Mouse (Mus musculus): ENCODE measurements around the gene Pkmyt1.

The Pkmyt1 gene

GRCm38 (mm10) chr17:23721886-23722285 lies 4.2 kb upstream of the Pkmyt1 start:
- no peak for DNase-seq (ENCODE audit: low read depth)

- no peak for DNase-seq (ENCODE audit: low read depth)
Observed at GRCm38 (mm10) chr17:23722376-23723125, 3.6 kb upstream of the Pkmyt1 start, which contains the start of gene 1520401A03Rik. TSS of gene 1520401A03Rik (minus strand) at chr17:23722783.

DNA sequence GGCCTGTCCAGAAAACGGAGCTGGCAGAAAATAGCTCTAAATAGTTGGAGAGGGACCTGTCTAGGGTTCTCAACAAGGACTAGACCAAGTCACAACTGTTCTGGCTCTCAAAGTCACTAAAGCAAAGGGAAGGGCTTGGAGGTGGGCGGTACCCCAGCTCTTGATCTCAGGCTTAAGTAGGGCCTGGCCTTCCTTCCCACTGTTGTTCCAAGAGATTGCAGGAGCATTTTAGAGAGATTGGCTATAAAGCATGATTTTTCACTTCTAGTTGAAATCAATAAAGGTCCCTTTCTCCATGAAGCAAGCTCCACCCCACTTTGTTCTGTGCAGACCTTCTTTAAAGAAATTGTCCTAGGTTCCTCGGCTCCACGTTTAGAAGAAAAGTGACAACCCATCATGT lies 659 bp upstream of the Pkmyt1 start:
- DNase-seq (ENCODE audit: low read depth), result peak; percentile 70

- peak; percentile 95 for DNase-seq (ENCODE audit: low read depth)
Observed at GRCm38 (mm10) chr17:23726758-23727142, 614 bp downstream of the Pkmyt1 start.

GRCm38 (mm10) chr17:23730441-23730840 lies 4.3 kb downstream of the Pkmyt1 start:
- DNase-seq (ENCODE audit: low read depth), result no peak

DNA sequence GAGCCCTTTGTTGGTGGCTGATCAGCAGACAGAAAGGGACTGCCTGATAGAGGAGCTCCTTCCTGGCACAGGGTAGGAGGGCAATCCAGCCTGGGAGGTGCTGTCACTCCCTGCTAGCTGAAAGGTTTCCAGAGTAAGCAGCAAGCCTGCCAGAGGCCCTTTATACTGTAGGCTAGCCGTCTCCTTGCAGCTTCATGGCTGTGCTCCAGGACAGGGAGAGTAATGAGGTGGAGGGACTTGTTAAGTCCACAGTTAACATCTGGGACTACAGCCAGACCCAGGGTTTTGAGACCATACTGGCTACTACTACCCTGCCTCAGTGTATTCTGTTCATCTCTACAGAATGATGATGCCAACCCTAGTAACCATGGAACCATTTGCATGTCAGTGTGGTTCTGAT lies 8.2 kb downstream of the Pkmyt1 start:
- no peak for DNase-seq (ENCODE audit: low read depth)

DNA sequence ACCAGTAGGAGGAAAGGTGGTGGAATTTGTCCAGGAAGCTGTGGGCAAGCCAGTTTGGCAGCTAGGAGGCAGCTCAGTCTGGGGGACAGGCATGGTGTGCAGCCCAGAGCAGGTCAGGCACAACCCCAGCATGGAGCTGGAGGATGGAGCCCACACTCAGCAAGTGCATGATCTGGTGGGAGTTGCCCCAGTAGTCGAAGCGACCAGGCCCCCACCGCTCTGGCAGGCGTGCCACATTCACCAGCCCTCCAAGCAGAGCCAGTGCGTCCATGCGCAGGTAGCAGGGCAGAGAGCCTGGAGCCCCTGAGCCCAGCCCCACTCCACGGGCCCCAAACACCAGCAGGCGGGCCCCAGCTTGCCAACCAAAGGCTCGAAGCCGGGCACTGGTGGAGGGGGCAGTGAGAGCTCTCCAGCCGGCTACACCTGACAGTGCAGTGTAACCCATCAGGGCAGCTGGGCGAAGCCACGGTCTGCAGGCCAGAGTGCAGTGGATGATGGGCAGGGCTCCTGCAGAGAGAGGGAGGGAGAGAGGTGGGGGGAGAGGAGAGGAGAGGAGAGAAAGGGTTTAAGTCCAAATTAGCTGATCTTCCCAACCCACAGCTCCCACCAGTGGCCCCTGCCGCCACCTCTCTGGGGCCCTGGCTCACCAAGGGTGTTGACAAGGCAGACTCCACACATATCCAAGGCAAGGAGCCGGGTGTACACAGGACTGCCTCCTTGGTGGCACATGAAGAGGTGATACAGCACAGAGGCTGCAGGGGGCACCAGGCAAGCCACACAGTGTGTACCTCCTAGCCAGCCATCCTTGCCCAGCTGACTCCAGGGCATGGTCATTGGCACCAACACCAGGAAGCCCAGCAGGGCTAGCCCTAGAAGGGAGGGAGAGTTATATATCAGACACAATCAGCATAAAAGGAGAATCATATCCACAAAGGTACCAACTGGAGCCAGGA lies 11.6 kb downstream of the Pkmyt1 start:
- peak; percentile 40 for DNase-seq (ENCODE audit: low read depth)

- no peak for DNase-seq (ENCODE audit: low read depth)
Observed at GRCm38 (mm10) chr17:23738836-23739201, 12.7 kb downstream of the Pkmyt1 start.

GRCm38 (mm10) chr17:23739202-23740135 lies 13.3 kb downstream of the Pkmyt1 start:
- DNase-seq (ENCODE audit: low read depth), result no peak

DNA sequence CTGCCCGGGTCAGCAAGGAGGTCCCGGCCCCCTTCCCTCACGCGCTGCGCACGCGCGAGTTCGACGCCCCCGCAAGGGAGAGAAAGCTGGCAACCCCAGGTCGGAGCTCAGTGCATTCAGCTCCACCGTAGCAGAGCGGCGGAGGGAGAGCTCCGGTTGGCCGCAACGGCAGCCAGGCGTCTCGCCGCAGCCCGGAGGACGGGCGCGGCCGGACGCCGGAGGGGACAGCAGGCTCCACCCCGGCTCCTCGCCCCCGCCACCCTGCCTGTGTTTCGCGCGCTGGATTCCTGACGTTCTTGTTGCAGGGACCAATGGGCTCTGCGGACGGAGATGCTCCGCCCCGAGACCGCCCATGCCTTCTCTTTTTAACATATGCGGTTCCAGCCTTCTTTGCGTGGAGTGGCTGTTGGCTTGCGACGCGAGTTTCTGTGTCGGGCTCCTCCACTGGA lies 14.0 kb downstream of the Pkmyt1 start:
- DNase-seq (ENCODE audit: low read depth), result peak; percentile 86

GRCm38 (mm10) chr17:23740598-23741021 lies 14.5 kb downstream of the Pkmyt1 start, which contains the start of gene Paqr4:
TSS of gene Paqr4 (minus strand) at chr17:23740867.
- DNase-seq (ENCODE audit: low read depth), result no peak

DNA sequence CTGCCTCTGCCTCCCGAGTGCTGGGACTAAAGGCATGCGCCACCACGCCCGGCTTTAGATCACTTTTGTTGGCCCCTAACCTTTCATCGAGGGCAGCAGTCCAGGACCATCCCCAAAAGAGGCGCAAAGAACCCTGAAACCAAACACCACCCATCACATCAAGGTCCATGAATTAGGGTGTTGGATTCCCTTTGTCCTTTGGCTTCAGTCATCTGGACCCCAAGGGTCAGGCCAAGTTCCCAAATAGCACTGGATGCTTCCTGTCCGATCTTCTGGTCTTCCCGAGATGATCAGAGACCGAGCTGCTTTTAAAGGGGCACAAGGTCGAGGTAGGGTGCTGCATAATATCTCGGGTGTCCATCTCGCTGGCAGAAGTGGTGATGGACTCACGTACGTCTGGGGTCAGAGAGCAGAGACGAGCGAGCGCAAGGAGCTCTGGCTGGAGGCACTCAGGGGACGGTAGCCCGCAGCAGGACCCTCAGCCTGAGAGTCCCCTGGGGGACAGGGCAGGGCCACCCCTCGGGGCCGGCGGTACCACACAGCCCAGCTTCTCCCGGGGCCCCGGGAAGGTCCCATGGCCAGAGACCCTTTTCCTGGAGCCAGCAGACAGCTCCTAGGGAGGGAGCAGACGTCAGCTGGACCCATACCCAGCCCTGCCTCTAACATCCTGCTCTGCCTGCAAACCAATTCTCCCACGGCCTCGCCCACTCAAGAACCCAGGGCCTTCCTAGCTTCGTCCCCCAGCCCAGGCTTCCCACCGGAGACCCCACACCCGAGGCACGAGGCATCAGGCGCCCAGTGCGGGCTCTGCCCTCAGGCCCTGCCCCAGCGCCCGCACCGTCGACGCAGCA lies 15.4 kb downstream of the Pkmyt1 start:
- DNase-seq (ENCODE audit: low read depth), result no peak

- DNase-seq (ENCODE audit: low read depth), result no peak
Observed at GRCm38 (mm10) chr17:23742210-23742793, 16.2 kb downstream of the Pkmyt1 start.

DNA sequence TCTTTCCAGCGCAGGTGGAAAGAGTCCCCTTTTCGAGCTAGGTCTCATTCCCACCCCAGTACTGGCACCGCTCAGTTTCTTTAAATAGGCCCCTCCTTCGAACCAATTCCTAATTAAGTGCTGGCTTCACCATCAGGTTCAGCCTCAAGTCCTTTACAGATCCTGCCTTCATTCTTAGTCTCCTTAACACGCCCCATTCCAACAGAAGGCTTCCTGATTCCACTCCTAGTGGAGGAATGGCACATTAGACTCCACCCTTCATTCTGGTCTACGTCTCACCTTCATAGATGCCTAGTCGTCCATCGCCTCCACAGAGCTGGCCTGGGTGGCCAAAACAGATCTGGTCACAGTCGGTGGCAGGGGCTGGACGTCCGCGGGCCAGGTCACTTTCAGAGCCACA lies 16.8 kb downstream of the Pkmyt1 start:
- DNase-seq (ENCODE audit: low read depth), result no peak

GRCm38 (mm10) chr17:23744076-23744475 lies 17.9 kb downstream of the Pkmyt1 start:
- DNase-seq (ENCODE audit: low read depth), result no peak

DNA sequence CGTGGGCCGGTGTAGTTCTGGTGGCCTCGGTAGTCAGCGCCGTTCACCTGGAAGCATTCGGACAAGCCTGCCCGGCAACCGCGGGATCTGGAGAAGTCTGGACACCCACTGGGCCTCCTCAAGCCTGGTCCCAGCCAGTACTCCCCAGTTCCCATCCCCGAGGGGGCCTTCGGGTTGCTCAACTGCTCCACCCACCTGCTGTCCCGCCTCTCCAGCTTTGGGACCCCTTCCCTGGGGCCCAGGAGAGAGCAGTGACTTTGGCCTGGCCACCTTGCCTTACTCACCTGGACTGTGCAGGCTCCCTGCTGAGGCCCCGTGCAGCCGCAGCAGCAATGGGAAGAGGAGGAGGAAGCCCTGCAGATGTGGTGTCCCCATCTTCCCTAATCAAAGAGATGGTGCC lies 18.5 kb downstream of the Pkmyt1 start:
- no peak for DNase-seq (ENCODE audit: low read depth)

GRCm38 (mm10) chr17:23745301-23746251 lies 19.4 kb downstream of the Pkmyt1 start, which contains the start of gene Kremen2:
TSS of gene Kremen2 (minus strand) at chr17:23745833.
- no peak for DNase-seq (ENCODE audit: low read depth)

DNA sequence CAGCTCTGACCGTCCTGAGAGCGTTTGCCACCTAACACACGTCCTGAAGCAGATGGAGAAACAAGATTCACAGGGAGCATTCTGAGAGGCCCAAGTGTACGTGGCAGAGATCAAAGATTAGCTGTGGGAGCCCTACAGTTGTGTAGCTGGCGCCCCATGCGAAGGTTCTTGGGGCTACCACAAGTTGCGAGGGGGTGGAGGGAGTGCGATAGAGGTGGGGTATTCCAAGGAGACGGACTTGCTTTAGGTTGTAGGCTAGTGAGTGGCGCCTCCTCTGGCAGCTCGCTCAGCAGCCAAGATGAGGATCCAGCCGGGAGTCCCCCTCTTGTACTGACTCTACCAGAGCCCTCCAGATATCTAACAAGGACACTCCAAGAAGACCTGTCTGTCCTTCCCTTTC lies 20.2 kb downstream of the Pkmyt1 start:
- DNase-seq (ENCODE audit: low read depth), result no peak

GRCm38 (mm10) chr17:23746767-23747166 lies 20.6 kb downstream of the Pkmyt1 start:
- DNase-seq (ENCODE audit: low read depth), result peak; percentile 42

Data from 416B (cell line).